Mouse (Mus musculus) gastrocnemius, adult 8-10 months (tissue): ENCODE data around the gene Nfatc3. TPM values are rescaled to one million over a fixed set of nuclear protein-coding genes. Genes with fewer than 3 reads are reported as not detected.

Source experiments
- DNase-seq, 2 experiments: peaks; one replicate each; pipeline ENCODE4 v3.0.0; 2022; ENCODE audit warnings: low spot score in 2 of 2
- total RNA-seq, 4 experiments: library from RNA; stranded (reverse); gene quantifications; 2 replicates each; pipeline ENCODE4 v1.2.4; 2022

Gene Nfatc3
- total RNA-seq, 4 experiments from 2014 or later, result 23.6 to 30.5 (median 25.5) TPM

GRCm38 (mm10) chr8:106056455-106056982 is 2.1 kb upstream of the Nfatc3 start:
- no peak for DNase-seq

DNA sequence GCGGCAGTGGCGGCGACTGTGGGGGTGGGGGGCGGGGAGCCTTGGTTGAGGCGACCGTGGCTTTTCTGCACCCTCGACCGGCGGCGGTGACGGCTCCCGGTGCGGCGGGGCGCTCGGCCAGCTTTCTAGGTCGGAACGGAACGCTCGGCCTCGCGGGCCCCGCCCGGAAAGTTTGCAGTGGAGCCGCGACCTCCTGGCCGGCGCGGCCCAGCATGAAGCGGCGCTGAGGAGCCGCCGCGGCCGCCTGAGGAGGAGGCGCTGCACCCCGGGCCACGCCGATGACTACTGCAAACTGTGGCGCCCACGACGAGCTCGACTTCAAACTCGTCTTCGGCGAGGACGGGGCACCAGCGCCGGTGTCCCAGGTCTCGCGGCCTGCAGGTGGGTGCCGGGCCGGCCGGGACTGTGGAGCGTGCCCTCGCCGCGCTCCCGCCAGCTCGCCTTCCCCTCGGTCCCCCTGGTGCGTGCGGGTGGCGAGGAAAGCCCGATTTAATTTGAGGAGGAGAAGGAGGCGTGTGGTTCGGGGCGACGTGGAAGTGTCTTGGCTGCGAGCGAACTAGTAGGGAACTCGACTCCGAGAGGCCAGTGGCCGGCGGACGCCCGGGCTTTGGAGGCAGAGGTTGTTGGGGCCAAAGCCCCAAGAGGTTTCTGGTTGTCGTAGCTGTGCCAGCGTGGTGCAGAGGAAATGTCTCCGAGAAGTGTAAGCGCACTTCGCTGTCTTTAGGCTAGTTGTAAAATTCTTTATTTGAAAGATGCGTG is 1.2 kb downstream of the Nfatc3 start:
- DNase-seq, result peak; percentile 39 to 51

- DNase-seq, result no peak
Observed at GRCm38 (mm10) chr8:106060521-106060920, 1.9 kb downstream of the Nfatc3 start.

DNA sequence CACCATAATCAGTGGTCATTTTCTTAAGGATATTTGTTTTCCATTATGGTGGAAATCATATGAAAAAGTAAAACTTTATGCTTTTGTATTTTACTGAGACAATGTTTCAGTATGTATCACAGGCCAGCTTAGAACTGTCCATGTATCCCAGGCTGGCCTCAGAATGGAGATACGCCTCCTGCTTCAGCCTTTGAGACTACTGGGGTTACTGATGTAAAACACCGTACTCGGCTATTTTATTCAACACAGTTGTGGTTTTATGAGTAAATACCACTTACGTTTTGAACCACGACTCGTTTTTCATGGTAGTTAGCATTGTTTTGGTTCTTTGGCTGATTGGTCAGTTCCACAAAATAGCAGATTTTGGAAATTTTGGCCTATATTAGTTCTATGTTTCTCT is 3.0 kb downstream of the Nfatc3 start:
- DNase-seq, result no peak

- DNase-seq, result no peak
Observed at GRCm38 (mm10) chr8:106063046-106063445, 4.4 kb downstream of the Nfatc3 start.

DNA sequence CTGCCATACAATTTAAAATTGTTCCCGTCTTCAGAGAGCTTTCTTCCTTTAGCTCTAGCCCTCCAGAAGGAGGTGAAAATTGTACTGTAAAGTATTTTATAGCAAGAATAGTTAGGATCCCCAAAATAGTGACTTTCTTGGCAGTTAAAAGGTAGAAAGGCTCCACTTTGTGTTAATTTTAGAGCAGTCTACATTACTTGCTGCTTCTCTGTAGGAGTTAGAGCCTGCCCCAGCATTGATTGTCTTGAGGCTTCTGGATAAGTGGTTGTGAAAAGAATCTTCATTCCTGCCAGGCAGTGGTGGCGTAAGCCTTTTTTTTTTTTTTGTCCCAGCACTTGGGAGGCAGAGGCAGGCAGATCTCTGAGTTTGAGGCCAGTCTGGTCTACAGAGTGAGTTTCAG is 8.1 kb downstream of the Nfatc3 start:
- DNase-seq, result no peak

DNA sequence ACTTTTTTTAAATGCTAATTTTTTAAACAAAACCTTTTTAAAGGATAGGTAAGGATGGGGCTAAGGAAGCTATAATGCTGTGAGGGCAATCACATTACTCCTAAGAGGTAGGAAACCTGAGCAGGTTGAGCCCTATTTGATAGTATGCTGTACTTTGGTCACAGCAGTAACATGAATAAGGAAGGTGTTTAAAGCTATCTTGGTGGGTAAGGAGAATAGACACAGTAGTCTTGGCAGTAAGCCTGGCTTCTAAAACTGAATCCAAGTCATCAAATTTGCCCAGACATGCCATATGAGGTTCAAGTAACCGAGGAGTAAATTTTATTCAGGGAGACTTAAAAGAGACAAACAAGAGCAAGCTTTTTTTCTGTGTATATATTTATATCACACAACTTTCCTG is 10.9 kb downstream of the Nfatc3 start:
- no peak for DNase-seq

- DNase-seq, result no peak
Observed at GRCm38 (mm10) chr8:106072113-106072512, 13.5 kb downstream of the Nfatc3 start.

DNA sequence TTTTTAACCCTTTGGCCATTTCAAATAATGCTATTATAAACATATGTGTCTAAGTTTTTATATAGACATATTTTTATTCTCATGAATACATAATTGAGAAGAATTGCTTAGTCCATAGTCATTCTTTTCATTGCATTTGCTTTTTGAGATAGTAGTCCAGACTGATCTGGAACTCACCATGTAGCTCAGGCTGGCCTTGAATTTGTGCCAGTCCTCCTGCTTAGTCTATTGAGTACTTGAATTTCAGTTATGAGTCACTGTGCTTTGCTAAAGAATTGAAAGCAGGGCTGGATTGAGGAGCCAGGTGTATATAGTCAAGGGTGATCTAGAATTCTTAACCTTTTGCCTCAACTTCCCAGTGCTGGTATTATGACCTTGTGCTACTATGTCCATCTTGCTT is 15.6 kb downstream of the Nfatc3 start:
- no peak for DNase-seq

- no peak for DNase-seq
Observed at GRCm38 (mm10) chr8:106074659-106075058, 16.0 kb downstream of the Nfatc3 start.

DNA sequence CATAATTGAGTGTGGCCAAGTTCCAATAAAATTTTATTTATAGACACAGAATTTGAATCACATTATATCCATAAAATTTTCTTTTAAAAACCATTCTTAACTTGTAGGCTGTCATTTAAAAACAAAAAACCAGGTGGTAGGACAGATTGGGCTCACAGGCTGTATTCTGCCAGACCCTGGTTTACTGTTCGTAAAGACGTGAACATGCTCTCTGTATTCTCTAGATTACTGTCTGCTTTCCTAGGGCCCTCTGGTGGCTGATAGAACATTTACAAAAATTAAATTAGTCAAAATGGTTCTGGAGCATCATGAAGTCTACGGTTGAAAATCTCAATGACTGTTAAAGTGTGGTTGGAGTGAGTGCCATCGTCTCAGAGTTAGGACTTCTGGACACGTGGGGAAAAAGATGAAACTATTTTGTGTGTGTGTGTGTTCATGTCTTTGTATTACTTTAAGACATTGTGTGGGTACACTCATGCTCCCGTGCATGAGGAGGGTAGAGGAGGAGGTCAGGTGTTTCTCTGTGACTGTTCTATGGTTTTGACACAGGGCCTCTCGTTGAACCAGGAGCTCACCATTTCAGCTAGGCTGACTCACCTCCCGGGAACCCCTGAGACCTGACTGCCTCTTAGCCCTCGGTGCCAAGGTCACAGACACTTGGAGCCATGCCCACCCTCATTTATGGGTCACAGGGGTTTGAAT is 16.7 kb downstream of the Nfatc3 start:
- DNase-seq, result no peak

GRCm38 (mm10) chr8:106075863-106076174 is 17.2 kb downstream of the Nfatc3 start:
- no peak for DNase-seq

DNA sequence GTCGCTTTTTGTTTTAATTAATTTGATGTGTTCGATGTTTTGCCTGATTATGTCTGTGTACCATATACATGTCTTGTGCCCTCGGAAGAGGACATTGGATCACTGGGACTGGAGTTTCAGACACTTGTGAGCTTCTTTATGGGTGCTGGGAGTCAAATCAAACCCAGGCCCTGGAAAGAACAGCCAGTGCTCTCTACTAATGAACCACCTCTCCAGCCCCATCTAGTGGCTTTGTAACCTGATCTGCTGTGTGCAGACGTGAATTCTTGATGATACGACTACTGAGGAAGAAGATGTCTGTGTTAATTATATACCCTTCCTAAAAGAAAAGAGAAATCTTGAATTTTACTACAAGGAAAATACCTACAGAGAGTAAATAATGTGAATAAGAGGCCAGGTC is 18.0 kb downstream of the Nfatc3 start:
- no peak for DNase-seq

- DNase-seq, result no peak
Observed at GRCm38 (mm10) chr8:106077452-106078067, 18.9 kb downstream of the Nfatc3 start.

GRCm38 (mm10) chr8:106102321-106102720 is 43.7 kb downstream of the Nfatc3 start:
- DNase-seq, result no peak

DNA sequence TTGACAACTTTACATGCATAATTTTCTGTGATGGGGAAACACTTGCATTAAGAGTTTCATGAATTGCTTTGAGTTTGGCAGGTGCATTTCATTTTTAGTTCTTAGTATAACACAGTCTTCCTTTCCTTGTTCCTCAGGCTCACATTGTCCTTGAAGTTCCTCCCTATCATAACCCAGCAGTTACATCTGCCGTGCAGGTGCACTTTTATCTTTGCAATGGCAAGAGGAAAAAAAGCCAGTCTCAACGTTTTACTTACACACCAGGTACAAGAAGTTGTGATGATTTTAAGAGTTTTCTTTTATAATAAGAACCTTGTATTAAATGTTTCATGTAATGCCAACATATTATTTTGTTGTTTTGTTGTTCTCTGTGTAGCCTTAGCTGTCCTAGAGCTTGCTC is 45.2 kb downstream of the Nfatc3 start:
- no peak for DNase-seq

- no peak for DNase-seq
Observed at GRCm38 (mm10) chr8:106106193-106106592, 47.6 kb downstream of the Nfatc3 start.

- DNase-seq, result peak in 1 of 2 experiments; percentile 24
Observed at GRCm38 (mm10) chr8:106108080-106108479, 49.4 kb downstream of the Nfatc3 start.

DNA sequence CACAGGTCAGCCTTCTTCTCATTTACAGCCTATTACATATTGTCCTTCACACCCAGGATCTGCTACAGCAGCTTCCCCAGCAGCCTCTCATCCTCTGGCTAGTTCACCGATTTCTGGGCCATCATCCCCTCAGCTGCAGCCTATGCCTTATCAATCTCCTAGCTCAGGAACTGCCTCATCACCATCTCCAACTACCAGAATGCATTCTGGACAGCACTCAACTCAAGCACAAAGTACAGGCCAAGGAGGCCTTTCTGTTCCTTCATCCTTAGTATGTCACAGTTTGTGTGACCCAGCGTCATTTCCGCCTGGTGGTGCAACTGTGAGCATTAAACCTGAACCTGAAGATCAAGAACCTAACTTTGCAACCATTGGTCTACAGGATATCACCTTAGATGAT is 50.1 kb downstream of the Nfatc3 start:
- peak; percentile 20 to 26 for DNase-seq

GRCm38 (mm10) chr8:106112041-106112440 is 53.4 kb downstream of the Nfatc3 start:
- no peak for DNase-seq

DNA sequence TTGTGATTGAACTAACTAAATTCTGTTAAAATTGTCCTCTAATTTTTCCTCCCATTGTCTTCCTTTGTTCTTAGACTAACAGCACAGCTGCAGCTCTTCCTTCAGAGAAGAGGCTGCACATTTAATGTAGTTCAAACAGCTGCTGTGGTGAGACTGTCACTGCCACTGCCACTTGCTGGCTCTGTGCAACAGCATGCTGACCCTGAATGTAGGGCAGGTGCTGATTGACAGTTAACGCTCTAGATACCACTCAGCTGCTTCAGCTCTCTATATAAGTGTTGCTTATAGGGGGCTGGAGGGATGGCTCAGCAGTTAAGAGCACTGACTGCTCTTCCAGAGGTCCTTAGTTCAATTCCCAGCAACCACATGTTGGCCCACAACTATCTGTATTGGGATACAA is 53.9 kb downstream of the Nfatc3 start:
- no peak for DNase-seq

DNA sequence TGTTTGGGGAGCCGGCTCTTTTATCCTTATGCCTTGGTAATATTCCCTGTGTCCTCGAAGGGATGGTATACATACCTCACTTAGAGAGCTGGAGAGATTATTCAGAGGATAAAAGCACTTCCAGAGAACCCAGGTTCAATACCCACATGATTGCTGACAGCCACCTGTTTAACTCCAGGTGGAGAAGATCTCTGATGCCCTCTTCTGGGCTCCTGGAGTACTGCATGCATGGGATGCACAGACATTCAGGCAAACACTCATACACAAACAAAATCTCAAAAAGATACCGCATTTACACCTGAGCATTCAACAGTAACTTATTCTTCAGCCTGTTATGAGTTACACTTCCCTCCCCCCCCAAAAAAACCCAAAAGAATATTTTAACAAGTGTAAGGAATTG is 57.3 kb downstream of the Nfatc3 start:
- DNase-seq, result no peak
